Mouse (Mus musculus) left cerebral cortex, adult 9 months (tissue): ENCODE data around the gene Tcap.

Experiments
- DNase-seq, 2 experiments: peaks; one replicate each; pipeline ENCODE4 v3.0.0; 2022; ENCODE audit warnings: low spot score in 2 of 2

The Tcap gene

DNA sequence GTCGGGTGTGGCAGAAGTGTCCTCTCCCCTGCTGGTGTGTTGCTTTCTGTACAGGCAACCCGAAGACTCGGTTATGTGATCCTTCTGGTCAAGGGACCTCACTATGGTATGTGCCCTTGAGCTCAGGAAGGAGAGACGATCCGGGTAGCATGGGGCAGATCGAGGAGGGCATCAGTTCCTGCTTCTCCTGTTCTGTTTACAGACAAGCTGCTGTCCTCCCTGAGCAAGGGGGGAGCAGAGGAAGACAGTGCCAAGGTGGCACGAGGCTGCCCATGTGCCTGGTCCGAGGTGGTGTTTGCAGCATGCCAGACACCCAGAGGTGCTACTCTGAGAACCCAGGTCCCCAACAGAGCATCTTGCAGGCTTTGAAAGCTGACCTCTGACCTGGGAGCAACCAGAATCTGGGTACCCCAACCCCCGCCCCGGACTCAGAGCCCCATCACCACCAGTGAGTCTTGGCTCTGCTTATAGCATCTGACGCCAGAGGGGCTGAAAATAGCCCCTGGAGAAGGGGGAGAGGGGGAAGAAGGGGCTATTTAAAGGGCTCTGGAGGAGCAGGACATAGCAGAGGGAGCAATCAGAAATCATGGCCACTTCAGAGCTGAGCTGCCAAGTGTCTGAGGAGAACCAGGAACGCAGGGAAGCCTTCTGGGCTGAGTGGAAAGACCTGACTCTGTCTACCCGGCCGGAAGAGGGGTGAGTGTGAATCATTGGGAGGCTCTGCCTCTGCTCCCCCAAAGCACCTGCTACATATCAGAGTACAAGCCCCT lies at the start of gene Tcap:
Gene Tcap, plus strand, starts transcription at position 551 of the 770 bp plus-strand sequence.
- no peak for DNase-seq

GRCm38 (mm10) chr11:98333981-98334741 lies 49.5 kb upstream of the Tcap start:
- DNase-seq = no peak

DNA sequence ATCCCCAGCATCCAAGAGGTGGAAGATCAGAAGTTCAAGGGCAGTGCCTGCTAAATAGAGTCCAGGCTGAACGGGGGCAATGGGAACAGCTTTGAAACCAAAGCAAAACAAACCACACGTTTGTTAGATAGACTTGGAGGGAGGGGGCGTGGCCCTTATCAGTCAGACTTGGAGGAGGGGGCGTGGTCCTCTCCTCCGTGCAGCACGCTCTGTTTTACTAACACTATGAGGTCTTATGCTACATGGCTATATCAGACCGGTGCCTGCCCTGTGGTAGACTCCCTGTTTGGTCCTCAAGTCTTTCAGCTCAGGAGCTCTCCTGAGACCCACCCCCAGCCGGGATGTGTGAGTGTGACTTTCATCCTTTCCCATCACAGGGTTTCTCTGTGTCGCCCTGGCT lies 48.4 kb upstream of the Tcap start:
- no peak for DNase-seq

DNA sequence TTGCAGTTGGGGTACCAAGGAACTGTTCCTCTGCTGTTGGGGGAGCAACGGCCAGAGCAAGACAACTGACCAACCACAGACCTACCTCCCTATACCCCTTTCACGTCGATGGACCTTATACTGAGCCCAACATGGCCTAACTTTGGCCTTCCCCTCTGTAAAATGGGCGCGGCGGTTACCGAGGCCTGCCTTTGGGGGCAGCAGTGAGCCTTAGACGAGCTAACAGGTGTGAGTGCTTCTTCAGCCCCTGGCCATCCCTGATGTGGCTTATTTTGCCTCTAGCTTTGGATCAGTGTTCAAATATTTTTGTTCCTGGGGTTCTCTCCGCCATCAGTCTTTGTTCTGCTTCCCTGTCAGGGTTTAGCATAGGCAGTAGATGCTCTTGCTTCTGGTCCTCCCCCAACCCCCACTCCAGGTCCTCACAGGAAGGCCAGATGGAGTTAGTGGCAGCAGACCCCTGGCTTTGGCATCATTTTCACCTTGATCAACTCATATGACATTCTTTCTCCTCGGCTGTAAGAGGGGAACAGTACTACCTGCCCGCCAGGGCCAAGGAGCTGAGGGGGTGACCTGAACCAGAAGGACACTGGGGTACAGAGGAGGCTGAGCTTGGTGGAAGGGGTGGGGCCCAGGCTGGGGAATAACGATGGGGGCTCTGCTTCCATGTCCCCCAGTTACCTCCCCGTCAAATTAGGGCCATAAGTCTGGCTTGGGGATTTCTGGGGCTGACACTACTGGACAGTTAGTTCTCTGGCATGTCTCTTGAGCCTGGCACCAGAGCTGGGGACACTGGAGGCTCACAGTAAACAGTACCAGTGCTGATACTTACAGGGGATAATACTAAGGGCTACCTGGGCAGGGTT lies 47.1 kb upstream of the Tcap start:
- no peak for DNase-seq

GRCm38 (mm10) chr11:98338507-98338961 lies 45.1 kb upstream of the Tcap start:
- peak in 1 of 2 experiments; percentile 85 for DNase-seq

DNA sequence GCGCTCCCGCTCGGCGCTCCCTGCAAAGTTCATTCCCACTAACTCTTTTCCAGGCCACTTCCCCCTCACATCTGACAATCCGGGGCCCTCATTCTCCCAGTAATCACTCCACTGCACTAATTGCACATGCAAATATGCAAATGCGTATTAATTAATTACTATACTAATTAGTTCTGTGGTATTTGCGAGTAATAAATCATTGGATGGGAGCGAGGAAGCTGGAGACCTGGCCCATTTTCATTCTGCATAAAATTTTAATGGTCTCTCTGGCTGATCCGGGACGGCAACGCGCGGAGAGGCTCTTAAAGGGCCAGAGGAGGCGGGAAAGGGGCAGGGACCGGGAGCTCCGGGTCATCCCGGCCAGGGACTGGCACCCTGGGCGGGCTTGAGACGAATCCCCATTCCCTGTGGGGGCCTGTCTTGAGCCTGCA lies 44.5 kb upstream of the Tcap start:
- DNase-seq = no peak

- no peak for DNase-seq
Observed at GRCm38 (mm10) chr11:98339679-98340287, 43.8 kb upstream of the Tcap start.

- DNase-seq = no peak
Observed at GRCm38 (mm10) chr11:98340597-98340996, 43.0 kb upstream of the Tcap start.

GRCm38 (mm10) chr11:98341174-98341573 lies 42.4 kb upstream of the Tcap start:
- DNase-seq = no peak

DNA sequence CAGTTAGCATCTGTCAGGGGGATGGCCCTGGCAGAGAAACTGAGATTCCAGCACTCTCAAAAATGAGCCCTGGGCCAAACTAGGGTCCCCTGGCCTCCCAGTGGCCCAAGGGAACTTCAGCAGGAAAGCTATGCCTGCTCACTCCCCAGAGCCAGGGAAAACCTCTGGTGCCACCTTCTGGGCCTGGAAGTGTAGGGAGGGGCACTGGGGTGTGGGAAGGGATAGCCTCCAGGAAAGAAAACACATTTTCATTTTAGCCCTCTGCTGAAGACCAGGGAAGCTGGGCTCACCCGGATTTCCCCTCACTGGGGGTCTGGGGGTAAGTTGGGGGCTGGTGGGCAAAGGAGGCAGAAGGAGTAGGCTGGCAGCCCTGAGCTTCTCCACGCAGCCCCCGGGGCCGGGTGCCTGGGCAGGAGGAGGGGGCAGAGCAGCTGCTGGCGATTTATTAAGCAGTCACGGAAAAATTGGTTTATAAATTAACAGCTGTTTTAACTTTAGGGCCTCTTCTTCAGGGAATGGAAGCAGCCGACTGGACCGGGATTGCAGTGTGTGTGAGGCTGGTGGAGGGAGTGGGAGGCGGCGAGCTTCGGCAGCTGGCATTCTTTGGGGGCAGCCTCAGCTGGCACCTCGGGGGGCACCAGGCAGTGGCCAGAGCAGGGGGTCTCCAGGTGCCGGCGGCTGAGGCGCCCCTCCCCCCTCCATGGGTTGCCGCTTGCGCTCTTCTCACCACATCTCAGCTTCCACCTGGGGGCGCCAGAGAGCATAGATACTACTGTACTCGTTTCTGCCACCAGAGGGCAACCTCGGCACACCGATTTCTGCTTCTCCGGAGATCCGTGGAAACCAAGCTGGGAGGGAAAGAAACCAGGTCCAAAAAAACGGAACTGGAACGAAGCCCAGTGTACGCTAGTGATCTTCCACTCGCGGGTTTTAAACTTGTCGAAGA lies 41.3 kb upstream of the Tcap start:
- DNase-seq = peak; percentile 78 to 99

DNA sequence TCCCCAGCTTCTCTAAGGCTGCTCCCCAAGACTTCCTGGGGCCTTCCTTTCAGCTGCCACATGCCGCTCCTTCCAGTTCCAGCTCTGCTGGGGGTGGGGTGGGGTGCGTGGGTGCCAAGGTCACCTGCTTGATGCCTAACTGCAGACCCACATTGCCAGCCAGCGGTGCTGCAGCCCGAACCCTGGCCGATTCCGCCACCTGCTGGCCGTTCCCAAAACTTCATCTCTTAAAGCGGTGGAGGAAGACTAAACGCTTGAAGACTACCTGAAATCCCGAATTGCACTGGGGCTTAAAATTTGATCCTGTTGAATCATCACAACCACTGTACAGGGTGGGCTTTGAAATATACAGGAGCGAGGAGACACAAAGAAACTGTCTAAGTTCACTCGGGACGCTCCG lies 38.4 kb upstream of the Tcap start:
- peak in 1 of 2 experiments; percentile 89 for DNase-seq

GRCm38 (mm10) chr11:98346168-98346567 lies 37.4 kb upstream of the Tcap start:
- DNase-seq = no peak

- DNase-seq = no peak
Observed at GRCm38 (mm10) chr11:98347385-98348082, 36.1 kb upstream of the Tcap start.

- peak; percentile 73 to 77 for DNase-seq
Observed at GRCm38 (mm10) chr11:98348083-98348961, 35.3 kb upstream of the Tcap start, which contains the start of gene Ppp1r1b. Gene Ppp1r1b (plus strand): TSS chr11:98348404.

DNA sequence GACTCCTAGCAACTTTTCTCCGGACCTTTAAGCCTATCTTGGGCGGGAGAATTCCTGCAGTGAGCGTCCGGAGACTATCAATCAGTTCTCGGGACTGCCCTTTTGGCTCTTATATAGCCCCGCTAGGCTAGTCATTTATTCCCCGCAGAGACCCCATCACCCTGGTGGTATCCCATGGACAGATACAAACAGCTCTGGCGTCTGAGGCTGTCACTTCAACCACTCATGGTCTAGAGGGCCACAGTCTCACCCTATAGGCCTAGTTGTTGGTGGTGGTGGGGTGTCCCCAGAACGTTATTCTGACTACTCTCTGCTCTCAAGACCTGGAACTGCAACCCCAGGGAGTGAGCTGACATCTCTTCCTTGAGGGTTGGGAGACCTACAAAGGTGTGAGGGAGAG lies 34.3 kb upstream of the Tcap start:
- no peak for DNase-seq

DNA sequence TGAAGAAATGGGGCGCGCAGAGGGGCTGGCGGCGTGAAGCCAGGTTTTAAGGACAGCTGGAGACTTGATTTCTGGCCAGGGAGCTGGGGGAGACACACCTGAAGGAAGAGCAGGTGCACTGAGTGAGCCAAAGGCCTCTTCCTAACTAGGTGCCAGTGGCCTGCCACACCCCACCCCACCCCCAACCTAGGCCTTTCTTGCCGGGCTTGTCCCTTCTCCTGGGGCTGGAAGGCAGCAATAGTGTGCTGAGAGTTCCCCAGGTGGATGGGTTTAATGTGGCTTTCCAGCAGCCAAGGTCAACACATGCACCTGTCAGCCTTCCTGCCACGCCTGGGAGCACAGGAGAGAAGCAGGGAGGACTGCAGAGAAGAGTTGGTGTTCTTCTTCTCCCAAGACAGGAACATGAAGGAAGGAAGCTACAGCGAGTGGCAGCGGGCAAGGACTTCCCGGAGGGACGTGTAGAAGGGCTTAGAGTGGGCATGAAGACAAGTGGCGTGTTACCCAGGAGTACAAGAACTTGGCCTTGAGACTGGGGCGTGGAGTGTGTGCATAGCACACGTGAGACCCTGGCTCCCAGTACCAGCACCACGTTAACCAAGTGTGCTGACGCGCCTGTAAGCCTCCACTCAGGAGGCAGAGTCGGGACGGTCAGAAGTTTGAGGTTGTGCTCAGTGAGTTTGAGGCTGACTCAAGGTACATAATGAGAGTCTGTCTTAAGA lies 31.2 kb upstream of the Tcap start:
- DNase-seq = no peak

DNA sequence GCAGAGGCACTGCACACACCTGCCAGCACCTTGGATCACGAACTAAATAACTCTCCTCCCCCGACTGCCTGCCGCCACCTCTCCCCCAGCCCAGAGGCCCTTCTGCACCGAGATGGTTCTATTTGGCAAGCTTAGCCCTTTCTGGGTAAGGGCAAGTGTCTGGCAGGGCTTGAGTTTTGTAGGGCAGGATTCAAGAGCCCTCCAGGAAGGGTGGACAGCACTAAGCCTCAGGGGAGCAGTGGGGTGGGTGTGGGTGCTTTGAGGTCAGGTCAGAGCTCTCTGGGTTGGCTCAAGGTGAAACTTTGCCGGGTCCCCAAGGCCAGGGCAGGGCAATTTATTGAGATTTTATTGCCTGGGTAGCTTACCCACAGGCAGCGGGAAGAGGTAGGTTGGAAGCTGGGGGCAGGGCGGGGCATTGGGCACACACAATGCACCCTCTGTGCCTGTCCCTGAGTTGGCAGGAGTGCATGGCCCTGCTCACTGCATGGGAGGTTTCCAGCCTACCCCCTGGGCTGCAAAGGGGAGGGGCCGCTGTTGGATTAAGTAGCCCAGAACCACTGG lies 29.9 kb upstream of the Tcap start:
- DNase-seq = peak in 1 of 2 experiments; percentile 70

DNA sequence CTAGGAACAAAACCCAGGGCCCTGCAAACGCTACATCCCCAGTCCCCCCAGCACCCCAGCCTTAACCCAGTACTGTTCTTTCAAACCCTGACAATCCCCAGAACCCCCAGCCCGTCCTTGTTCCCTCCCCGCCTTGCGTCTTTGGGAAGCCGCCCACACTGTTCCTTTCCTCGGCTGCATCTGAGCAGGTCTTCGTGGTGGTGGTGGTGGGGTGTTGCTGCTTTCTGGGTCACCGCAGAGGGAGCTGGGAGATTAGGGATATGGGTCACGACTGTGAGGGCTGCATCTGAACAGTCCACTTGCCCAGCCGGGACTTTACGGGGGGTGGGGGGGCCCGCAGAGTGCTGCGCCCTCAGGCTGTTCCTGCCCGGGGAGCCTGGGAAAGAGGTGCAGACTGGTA lies 29.2 kb upstream of the Tcap start:
- no peak for DNase-seq
